Mouse (Mus musculus) inflammation-experienced regulatory T-cells, adult 16 weeks (primary cell): ENCODE measurements around the gene Cip2a. TPM values are rescaled to one million over a fixed set of nuclear protein-coding genes. Genes with fewer than 3 reads are reported as not detected.

Experiments
- polyA plus RNA-seq: library from polyadenylated mRNA; unstranded; fragments of 100-300 nt; shearing (Covaris generic); gene quantifications from one replicate; pipeline ENCODE4 v1.2.1, GENCODE M21; 2017

Gene Cip2a
- 3.3 TPM for polyA plus RNA-seq

DNA sequence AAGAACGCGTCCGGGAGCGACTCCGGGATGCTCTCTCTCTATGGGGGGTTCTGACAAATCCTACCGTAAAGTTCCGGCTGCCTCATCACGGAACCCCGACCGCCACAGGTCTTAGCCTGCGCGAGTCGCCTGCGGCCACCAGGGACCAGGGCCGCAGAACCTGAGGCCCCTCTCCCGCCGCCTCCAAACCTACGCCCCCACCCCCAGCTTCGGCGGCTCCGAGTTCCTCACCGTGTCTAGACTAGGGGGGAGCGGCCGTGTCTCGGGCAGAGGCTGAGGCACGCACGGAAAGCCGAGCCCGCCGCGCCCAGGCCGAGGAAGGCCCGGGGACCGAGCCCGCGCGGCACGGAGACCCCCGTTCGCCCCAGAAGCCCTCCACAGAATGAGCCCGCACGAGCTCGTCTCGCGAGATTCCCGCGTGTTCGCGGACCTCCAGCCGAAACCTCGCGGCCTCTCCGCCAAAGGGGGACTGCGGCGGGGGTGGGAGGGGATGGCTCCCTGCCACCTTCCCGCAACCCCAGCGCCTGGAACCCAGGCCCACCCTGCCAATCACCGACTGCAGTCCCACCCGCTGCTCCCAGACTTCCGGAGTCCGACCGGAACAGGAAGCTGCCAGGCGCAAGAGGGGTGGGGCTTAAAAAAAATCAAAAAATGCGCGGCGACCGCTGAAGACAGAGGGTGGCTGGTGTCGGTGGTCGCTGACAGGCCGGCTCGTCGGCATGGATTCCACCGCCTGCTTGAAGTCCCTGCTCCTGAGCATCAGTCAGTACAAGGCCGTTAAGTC lies at the start of gene Cip2a, which contains the start of gene Dzip3:
Gene Cip2a, plus strand, starts transcription at position 627 of the 784 bp plus-strand sequence.
Gene Dzip3, minus strand, starts transcription at position 607 of the 784 bp plus-strand sequence.

DNA sequence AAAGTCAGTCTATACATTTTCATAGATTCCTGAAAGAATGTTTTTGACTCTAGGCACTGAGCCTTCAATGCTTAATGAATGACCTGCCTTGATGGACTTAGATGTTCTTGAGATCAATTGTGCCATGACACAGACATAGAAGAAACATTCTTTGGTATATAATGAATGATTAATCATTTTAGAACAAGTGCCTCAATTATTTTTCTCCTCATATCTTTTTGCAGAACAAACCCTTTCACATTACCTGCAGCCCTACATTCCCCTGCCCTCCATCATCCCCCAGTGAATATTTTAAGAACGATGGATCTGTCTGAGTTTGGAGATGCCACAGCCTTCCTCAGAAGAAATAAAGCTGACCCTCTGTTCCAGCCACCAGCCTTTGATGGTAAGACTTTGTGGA lies 63.2 kb downstream of the Cip2a start, which contains the start of gene Myh15:
Gene Myh15, plus strand, starts transcription at position 301 of the 400 bp plus-strand sequence.

Other genes with a start within 250 kb of the Cip2a start
- 122 TPM for gene Trat1, start 222.2 kb upstream of the Cip2a start, polyA plus RNA-seq
- not detected for gene Retnlb, start 177.3 kb upstream of the Cip2a start, polyA plus RNA-seq
- gene Retnla, start 151.6 kb upstream of the Cip2a start, polyA plus RNA-seq = not detected
- not detected for gene Retnlg, start 121.6 kb upstream of the Cip2a start, polyA plus RNA-seq
- 6.6 TPM for gene Dzip3, start within 50 bp of the Cip2a start, polyA plus RNA-seq
- not detected for gene Myh15, start 63.3 kb downstream of the Cip2a start, polyA plus RNA-seq